Mouse (Mus musculus): Measurements from ENCODE around the gene Olfr522.
"Not testable (repeated sequence)": the region's sequence is repeated elsewhere in the genome, so short reads cannot be mapped to it uniquely, and the experiment has no call there.

Olfr522 gene

DNA sequence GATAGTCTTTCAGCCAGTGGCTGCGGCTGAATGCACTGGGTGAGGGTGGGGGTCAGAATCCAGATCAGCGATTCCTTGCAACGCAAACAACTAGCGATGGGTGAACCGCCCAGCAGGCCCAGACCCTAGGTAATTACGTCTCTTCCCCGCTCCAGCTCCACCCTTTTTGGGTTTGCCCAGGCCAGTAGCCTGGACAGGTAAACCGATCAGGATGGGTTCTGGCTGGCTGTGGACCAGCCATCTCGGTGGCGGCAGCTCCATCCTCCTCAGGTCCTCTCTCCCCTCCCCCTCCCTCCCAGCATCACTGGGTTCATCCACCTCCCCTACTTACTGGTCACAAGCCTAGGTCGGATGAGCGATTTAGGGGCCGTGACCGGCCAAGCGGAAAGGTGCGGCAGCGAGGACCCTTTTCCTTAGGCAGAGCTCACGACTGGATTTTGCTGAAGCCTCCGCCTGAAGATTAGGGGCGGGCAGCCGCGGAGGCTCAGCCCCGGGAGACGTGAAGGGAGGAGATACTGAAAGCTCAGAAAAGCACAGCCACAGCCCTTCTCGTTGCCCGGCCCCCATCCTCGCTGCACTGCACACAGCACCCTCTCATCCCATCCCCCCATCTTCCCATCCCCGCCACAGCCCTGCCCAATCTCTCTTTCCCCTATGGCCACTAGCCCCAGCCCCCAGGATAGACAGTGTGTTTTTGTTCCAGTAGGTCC, 10.2 kb downstream of the Olfr522 start, which contains the start of gene Sprn:
Gene Sprn (minus strand): TSS at position 660 of the 710 bp plus-strand sequence.
- peak; percentile 64 for DNase-seq

GRCm38 (mm10) chr7:140153829-140154217, 10.7 kb downstream of the Olfr522 start:
- no peak for DNase-seq

- peak; percentile 66 for DNase-seq
Measured at GRCm38 (mm10) chr7:140153383-140153782, 11.2 kb downstream of the Olfr522 start.

- no peak for DNase-seq
Measured at GRCm38 (mm10) chr7:140144550-140144949, 20.0 kb downstream of the Olfr522 start.

GRCm38 (mm10) chr7:140141350-140141749, 23.2 kb downstream of the Olfr522 start:
- peak; percentile 75 for DNase-seq

- no peak for DNase-seq
Measured at GRCm38 (mm10) chr7:140138021-140138310, 26.6 kb downstream of the Olfr522 start.

- DNase-seq = peak; percentile 94
Measured at GRCm38 (mm10) chr7:140137135-140138020, 27.2 kb downstream of the Olfr522 start, which contains the start of gene Mtg1. Mtg1 (plus strand) TSS chr7:140137564.

DNA sequence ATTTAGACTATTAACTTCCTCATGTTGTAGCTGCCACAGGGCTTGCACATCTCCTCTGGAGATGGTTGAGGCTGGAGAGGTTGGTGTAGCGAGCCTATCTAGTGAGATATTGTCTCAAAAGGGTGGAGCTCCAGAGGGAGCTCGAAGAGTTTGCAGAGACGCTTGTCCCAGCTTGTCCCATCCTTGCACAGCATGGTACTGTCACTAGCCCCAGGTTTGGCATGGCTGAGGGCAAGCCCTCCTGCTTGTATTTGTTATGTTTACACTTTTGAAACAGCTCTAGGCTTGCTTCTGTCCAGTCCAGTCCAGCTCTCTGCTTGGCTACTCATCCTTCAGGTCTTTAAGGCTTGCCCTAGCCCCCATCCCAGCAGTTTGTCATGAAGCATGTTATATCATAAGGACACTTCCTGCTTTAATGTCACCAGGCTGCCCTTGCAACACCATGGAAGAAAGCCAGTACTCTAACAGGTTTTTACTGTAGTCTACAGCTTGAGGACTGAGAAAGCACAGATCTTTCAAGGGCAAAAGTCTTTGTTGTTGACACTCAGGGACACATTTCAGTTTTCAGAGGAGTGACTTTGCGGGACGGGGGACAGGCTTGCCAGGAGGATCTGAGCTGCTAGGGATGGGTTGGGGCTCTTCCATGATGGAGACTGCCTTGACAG, 29.3 kb downstream of the Olfr522 start:
- no peak for DNase-seq

DNA sequence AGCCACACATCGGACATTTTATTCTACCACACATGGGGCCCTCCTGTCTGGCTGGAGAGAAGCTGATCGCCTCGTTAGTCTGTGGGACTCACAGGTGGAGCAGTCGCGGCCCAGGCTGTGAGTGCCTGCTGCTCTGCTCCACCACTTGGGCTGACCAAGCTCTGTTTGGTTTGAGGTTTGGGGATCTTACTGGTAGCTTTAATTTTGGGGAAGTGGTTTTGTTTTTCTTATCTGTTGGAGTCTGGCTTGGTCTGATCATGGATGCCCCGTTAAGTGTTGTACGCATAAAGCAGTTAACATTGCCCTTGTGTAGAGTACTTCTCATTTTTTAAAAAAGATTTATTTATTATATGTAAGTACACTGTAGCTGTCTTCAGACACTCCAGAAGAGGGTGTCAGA, 30.5 kb downstream of the Olfr522 start:
- not testable (repeated sequence) for DNase-seq

- DNase-seq = not testable (repeated sequence)
Measured at GRCm38 (mm10) chr7:140132184-140132583, 32.4 kb downstream of the Olfr522 start.

DNA sequence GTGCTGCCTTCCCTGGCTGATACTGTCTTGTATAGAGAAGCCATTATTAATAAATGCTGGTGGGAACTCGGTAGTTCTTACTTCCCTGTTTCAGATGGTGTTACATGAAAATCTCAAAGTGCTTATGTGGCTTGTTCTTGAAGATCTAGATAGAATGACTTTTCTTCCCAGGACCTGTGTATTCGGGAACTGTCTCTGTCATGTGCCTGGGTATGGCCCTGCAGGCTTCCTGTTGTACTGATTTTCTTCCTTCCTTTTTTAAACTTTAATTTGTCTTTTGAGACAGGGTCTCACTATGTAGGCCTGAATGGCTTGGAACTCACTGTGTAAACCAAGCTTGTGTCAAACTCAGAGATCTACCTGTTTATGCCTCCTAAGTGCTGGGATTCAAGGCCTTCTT, 36.7 kb downstream of the Olfr522 start:
- DNase-seq = no peak

GRCm38 (mm10) chr7:140126934-140127333, 37.6 kb downstream of the Olfr522 start:
- no peak for DNase-seq

GRCm38 (mm10) chr7:140126022-140126350, 38.6 kb downstream of the Olfr522 start:
- DNase-seq = no peak

GRCm38 (mm10) chr7:140125278-140126021, 39.1 kb downstream of the Olfr522 start:
- peak; percentile 93 for DNase-seq

GRCm38 (mm10) chr7:140124382-140124781, 40.2 kb downstream of the Olfr522 start:
- no peak for DNase-seq

GRCm38 (mm10) chr7:140122765-140123164, 41.8 kb downstream of the Olfr522 start:
- DNase-seq = no peak

GRCm38 (mm10) chr7:140121338-140121910, 43.1 kb downstream of the Olfr522 start:
- DNase-seq = no peak

DNA sequence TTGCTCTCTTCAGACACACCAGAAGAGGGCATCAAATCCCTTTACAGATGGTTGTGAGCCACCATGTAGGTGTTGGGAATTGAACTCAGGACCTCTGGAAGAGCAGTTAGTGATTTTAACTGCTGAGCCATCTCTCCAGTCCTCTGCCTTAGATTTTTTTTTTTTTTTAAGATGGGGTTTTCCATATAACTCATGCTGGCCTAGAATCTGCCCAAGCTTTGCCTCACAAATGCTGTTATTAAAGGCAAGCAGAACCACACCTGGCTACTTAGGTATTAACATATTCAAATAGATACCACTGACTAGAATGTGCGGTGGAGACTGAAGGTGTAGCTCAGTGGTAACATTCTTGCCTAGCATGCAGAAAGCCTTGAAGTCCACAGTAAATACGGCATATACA, 44.1 kb downstream of the Olfr522 start:
- no peak for DNase-seq

DNA sequence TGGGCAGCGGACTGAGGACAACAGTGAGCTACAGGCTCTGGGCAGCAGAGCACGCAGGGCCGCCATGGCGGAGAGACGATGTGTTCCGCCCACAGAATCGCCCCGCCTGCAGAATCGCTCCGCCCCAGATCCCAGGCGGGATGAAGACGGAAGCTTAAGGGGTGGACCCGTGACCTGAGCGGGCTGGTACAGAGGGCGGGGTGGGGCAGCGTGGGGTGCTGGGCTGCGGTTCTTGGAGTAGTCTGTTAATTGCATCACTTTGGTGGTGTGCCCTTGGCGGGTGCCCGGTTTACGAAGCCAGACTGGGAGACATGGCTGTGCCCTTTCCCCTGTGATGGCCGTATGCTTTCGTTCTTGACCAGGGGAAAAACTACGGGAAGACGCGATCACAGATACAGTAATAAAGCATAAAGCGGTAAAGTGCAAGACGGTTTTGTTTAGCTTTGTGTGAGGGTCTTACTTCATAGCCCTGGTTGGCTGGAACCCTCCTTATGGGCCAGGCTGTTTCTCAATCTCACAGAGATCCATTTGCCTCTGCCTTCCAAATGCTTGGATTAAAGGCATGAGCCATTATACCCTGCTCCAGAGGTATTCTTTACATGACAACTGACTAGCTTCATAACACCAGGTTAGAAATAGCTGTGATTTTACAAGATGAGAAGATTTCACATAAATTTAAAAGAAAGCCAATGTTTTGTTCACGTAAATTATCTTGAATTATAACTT, 48.1 kb downstream of the Olfr522 start, which contains the start of gene Echs1:
Gene Echs1 (minus strand): TSS at position 148 of the 726 bp plus-strand sequence.
- peak; percentile 92 for DNase-seq

DNA sequence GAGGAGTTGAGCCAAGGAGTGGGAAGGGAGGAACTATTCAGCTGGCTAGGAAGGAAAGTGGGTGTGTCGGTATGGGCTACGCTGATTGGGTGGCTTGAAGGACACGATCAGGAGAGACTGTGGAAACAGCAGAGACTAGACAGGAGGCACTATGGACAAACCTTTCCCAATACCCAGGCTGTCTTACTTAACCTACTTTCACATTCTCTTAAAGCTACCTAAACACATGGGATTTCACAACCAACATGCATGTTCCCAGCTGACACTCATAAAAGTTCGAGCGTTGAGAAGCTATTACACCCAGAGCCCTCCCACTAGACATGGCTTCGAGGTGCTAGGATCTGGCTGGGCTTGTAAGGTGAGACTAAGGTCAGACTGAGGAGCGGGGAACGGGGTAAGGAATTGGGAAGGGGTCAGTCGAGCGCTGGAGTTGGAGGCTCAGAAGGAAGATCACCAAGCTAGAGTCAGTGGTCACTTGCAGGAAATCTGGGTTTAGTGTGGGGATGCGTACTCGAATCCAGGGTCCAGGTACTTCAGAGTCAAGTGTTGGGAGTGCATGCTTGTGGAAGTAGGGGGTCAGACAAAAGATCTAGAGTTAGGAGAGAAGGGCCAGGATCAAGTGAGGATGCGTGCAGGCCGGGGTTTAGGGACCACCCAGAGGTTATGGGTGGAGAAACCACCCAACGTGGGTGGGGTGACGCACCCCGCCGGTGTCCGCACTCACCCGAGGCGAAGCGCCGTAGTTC, 48.8 kb downstream of the Olfr522 start, which contains the start of gene Paox:
Gene Paox (plus strand): TSS at position 217 of the 746 bp plus-strand sequence.
- DNase-seq = peak; percentile 56

GRCm38 (mm10) chr7:140111943-140112342, 52.6 kb downstream of the Olfr522 start:
- DNase-seq = no peak
